Mouse (Mus musculus) limb, embryonic 14.5 days (tissue): ENCODE measurements around the gene Nodal. TPM values are rescaled to one million over a fixed set of nuclear protein-coding genes. Genes with fewer than 3 reads are reported as not detected.

ENCODE experiments used
- ATAC-seq: fragments of 200-750 bp; cut with Nextera tagmentation; 2 replicates; pipeline ENCODE4 v1.8.0; 2017; ENCODE audit warnings: low read depth, moderate number of reproducible peaks, moderate TSS enrichment; ENCODE audit not compliant: low FRiP score
- DNase-seq: peaks from one replicate; pipeline ENCODE4 v3.0.0-alpha.2; 2015; ENCODE audit warnings: low spot score
- H3K27ac ChIP-seq: fragments of 300-500 bp; sonication (generic); replicated peaks from 2 replicates; pipeline ENCODE4 v1.5.1; 2014; ENCODE audit warnings: low read depth, mild to moderate bottlenecking, low read length, moderate library complexity, mixed read lengths
- H3K27me3 ChIP-seq: fragments of 300-500 bp; sonication (generic); 2 replicates; pipeline ENCODE4 v1.6.1; 2014; ENCODE audit warnings: low read length, mixed read lengths; ENCODE audit not compliant: control insufficient read depth, insufficient read depth
- H3K36me3 ChIP-seq: fragments of 300-500 bp; sonication (generic); 2 replicates; pipeline ENCODE4 v1.6.1; 2014; ENCODE audit warnings: mild to moderate bottlenecking, low read length, moderate library complexity, mixed read lengths; ENCODE audit not compliant: control insufficient read depth, insufficient read depth
- H3K4me1 ChIP-seq: fragments of 300-500 bp; sonication (generic); 2 replicates; pipeline ENCODE4 v1.6.1; 2014; ENCODE audit warnings: antibody characterized with exemption, low read length, mixed read lengths; ENCODE audit not compliant: control insufficient read depth, insufficient read depth
- H3K4me2 ChIP-seq: fragments of 300-500 bp; sonication (generic); replicated peaks from 2 replicates; pipeline ENCODE4 v1.6.1; 2014; ENCODE audit warnings: low read depth, mild to moderate bottlenecking, low read length, moderate library complexity; ENCODE audit not compliant: severe bottlenecking
- H3K4me3 ChIP-seq: fragments of 300-500 bp; sonication (generic); replicated peaks from 2 replicates; pipeline ENCODE4 v1.5.1; 2014; ENCODE audit warnings: low read length
- H3K9ac ChIP-seq: fragments of 300-500 bp; sonication (generic); 2 replicates; pipeline ENCODE4 v1.6.1; 2014; ENCODE audit warnings: mild to moderate bottlenecking, low read depth, low read length, moderate library complexity; ENCODE audit not compliant: severe bottlenecking
- H3K9me3 ChIP-seq: fragments of 300-500 bp; sonication (generic); 2 replicates; pipeline ENCODE4 v1.6.1; 2016; ENCODE audit warnings: low read length; ENCODE audit not compliant: control insufficient read depth
- POLR2A ChIP-seq: fragments of 200-500 bp; IDR thresholded peaks from 2 replicates; pipeline ENCODE4 v1.8.0; 2012; ENCODE audit warnings: inconsistent platforms, mild to moderate bottlenecking, moderate library complexity, borderline replicate concordance; ENCODE audit not compliant: insufficient read depth, insufficient read length; ENCODE audit errors: extremely low read depth
- WGBS: fragments of 180-500 bp; shearing (Covaris S2); extraction: QIAGEN DNeasy Blood & Tissue Kit; methylation state at CpG from one replicate; pipeline ENCODE4 v1.1.7; 2014; 5-methylcytosine and 5-hydroxymethylcytosine counted together
- polyA plus RNA-seq, 2 experiments: library from polyadenylated mRNA; depleted of rRNA in 1 of 2; stranded (reverse) in 1 of 2; unstranded in 1 of 2; fragments of >200 nt; fragmentation: Nextera tagmentation in 1 of 2; extraction: Ambion mirVana in 1 of 2; gene quantifications; 2 replicates each; pipeline versions ENCODE4 v1.2.1 to v1.2.3; 2012 to 2014

The Nodal gene
- polyA plus RNA-seq (2012; rRNA removed), result 0.10 and 0.16 TPM in 2 replicates
- 0.19 TPM in 1 of 2 replicates, not detected in the other for polyA plus RNA-seq (2014; fragmentation: Nextera tagmentation; extraction: Ambion mirVana)

DNA sequence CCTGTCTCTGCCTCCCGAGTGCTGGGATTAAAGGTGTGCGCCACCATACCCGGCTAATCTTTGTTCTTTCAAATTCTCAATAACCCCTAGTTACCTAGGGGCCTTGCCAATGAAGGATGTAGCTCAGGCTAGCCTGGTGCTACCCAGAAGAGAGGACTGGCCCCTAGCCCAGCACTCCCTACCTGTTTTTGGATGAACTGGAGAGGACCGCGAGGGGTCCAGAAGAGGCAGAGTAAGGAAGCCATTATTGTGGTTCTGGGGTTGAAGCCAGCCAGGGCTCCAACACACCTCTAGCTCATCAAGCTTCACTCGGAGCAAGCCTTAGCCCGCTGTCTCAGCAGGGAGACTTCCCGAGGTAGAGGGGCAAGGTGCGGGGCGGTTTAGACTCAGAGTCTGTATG, at the start of gene Nodal:
TSS of gene Nodal (plus strand) at position 301 of the 400 bp plus-strand sequence.
- Histone ChIP-seq H3K9me3 (no peaks in the 10 kb centered on the region), H3K4me1 (peaks cover 7% of the 10 kb centered on the region; the same call in 1 of the 2 replicates), H3K27ac (no peak within 1 kb of the TSS), H3K9ac (peak within 1 kb of the TSS; percentile 31; the same call in 1 of the 2 replicates), H3K27me3 (peaks cover 54% of the 10 kb centered on the region), H3K4me2 (peak within 1 kb of the TSS; percentile 74), H3K4me3 (peak within 1 kb of the TSS; percentile 42), H3K36me3 (no peaks in the 10 kb centered on the region)
- WGBS, result 29% methylated on average over 10 of the region's 10 CpGs
- ATAC-seq (no peak), DNase-seq (no peak)
- TF ChIP-seq POLR2A, result no peak

DNA sequence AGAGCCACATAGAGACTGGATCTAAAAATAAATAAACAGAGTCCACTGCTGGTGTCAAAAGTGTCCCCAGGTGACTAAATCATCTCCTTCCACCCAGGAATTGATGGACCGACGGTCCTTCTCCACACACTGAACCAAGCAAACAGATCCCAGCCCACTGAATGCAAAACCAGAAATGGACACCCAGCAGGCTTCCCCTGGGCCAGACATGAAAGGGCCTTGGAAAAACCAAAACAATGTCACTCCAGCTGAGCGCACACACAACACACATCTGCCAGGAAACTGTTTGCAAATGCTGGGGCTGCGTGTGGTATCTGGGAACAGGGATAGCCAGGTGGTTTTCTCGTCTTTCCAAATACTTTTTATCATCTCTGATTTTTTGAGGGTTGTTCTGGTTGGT, 48.0 kb upstream of the Nodal start:
- Histone ChIP-seq H3K4me2 (no peak overlapping the region), H3K9me3 (no peaks in the 10 kb centered on the region), H3K9ac (no peak overlapping the region), H3K4me3 (no peak overlapping the region), H3K27ac (peak overlapping the region; percentile 48; the same call in 1 of the 2 replicates), H3K36me3 (no peaks in the 10 kb centered on the region), H3K27me3 (no peaks in the 10 kb centered on the region), H3K4me1 (peaks cover 17% of the 10 kb centered on the region)
- DNase-seq, result no peak
- no peak; the same call in 1 of the 2 replicates for ATAC-seq
- TF ChIP-seq POLR2A, result no peak
- 41% methylated on average over 5 of the region's 5 CpGs for WGBS

DNA sequence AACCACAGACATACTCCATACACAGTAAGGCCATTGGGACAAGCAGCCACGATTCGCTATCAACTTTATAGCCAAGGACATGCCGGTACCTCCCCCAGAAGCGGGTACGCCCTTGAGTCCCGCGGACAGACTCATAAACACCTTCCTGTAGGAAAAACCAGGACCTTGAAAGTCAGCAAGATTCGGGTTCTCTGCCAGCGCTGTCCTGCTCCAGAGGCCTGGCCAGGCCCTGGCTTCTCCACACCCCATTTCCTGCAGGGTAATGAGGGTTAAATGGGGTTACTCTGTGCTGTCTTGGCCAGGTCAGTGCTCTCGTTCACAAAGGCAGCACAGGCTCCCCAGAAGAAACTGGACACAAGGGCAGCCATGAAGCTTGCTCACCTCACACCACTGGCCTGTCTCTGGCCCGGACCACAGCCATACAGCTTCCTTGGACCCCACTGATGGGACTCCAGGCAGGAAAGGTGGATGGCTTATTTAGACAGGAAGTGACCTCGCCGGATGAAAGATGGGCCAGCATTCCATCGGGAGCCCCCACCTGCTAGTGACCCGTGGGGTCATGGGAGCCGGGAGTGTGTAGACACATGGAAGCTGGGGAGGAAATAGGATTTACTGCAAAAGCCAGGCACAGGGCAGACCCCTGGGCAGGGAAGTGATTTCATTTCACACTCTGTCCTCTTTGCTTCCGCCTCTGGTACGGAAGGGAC, 47.3 kb upstream of the Nodal start:
- Histone ChIP-seq H3K27ac (peak overlapping the region; percentile 48; the same call in 1 of the 2 replicates), H3K27me3 (no peaks in the 10 kb centered on the region), H3K4me1 (peaks cover 17% of the 10 kb centered on the region), H3K4me3 (no peak overlapping the region), H3K9ac (no peak overlapping the region), H3K36me3 (no peaks in the 10 kb centered on the region), H3K4me2 (no peak overlapping the region), H3K9me3 (no peaks in the 10 kb centered on the region)
- peak; percentile 19 for ATAC-seq
- DNase-seq, result peak; percentile 30
- 22% methylated on average over 18 of the region's 18 CpGs for WGBS
- no peak for TF ChIP-seq POLR2A

DNA sequence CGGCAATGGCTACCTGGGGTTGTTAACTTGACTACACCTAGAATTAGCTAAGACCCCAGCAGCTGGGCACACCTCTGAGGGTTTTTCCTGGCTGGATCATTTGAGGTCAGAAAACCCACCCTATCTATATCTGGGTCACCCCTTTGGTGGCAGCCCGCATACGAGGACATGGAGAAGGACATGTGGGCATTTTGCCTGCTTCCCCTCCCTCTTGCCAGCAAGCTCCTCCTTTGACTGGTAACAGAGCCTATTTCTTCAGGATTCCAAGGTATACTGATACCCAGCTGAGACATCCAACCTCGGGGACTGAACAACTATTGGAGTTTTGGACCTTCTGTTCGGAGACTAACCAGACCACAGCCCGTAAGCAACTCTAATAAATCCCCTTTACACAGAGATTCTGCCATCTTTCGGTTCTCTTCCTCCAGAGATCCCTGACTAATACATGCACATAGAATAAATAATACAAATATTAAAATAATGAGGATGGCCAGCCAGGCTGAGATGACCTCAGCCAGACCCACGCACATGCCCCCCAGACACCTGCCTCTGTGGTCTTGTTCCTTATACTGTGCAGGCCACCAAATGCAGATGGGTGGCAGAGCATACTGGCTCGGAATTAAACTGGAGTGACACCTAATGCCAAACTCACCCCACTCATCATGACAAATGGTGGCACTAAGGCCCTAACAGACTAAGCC, 45.7 kb upstream of the Nodal start:
- ATAC-seq, result no peak
- H3K36me3 ChIP-seq, result no peaks in the 10 kb centered on the region
- H3K27ac ChIP-seq, result no peak overlapping the region
- no peak for TF ChIP-seq POLR2A
- H3K9me3 ChIP-seq, result no peaks in the 10 kb centered on the region
- DNase-seq, result no peak
- no peak overlapping the region for H3K4me3 ChIP-seq
- 79% methylated on average over 9 of the region's 9 CpGs for WGBS
- H3K9ac ChIP-seq, result no peak overlapping the region
- peaks cover 16% of the 10 kb centered on the region for H3K4me1 ChIP-seq
- H3K27me3 ChIP-seq, result no peaks in the 10 kb centered on the region
- H3K4me2 ChIP-seq, result no peak overlapping the region

DNA sequence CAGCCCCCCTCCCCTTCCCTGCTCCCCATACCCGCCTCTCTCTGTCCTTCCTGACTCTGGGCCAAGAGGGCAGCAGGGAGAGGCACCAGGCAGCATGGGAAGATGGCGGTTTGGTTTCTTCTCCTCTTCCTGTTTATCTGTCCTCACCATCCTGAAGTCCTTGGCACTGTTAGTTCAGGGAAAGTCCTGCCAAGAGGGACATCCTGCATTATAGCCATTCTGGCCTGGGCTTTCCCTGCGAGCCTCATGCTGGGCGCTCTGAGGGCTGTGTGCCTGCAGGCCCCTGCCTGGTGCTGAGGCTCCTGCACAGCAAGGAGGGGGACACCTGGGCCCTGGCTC, 45.2 kb upstream of the Nodal start:
- Histone ChIP-seq H3K9me3 (no peaks in the 10 kb centered on the region), H3K9ac (no peak overlapping the region), H3K36me3 (no peaks in the 10 kb centered on the region), H3K4me2 (no peak overlapping the region), H3K4me3 (no peak overlapping the region), H3K4me1 (peaks cover 14% of the 10 kb centered on the region), H3K27ac (no peak overlapping the region), H3K27me3 (no peaks in the 10 kb centered on the region)
- WGBS, result 76% methylated on average over 3 of the region's 4 CpGs
- no peak for TF ChIP-seq POLR2A
- DNase-seq, result no peak
- ATAC-seq, result no peak
